14 mouse cellular contexts compared by ENCODE assay signal in genomic region chr13:90643575-90644215, GRCm38 (mm10).
DNase-seq lines count a peak whose midpoint lies in the region; ATAC-seq and TF ChIP-seq lines count a peak whose summit lies in the region.
"Had no signal": no experiment of that assay in that cellular context is flagged by ENCODE, and none has a peak within 500 bp of the region (broad histone marks: within the 10 kb centered on the region; RNA-seq: fewer than 3 reads in every experiment).

No protein-coding gene starts in this region.

- WGBS in liver, postnatal 0 days (ENCODE audit: insufficient replicate concordance) = 78% methylated on average over 4 of the region's 4 CpGs
- 76% methylated on average over 4 of the region's 4 CpGs for WGBS in liver, embryonic 11.5 days
- 8% methylated on average over 4 of the region's 4 CpGs for WGBS in forebrain, postnatal 0 days
- WGBS in midbrain, embryonic 16.5 days = 22% methylated on average over 4 of the region's 4 CpGs

- H3K9me3 ChIP-seq in liver, postnatal 0 days (ENCODE audit: low read length) = no peaks in the 10 kb centered on the region
- no peaks in the 10 kb centered on the region for H3K9me3 ChIP-seq in liver, embryonic 11.5 days (ENCODE audit: control insufficient read depth, low read length)
- H3K9me3 ChIP-seq in forebrain, postnatal 0 days (ENCODE audit: low read length) = no peaks in the 10 kb centered on the region
- no peaks in the 10 kb centered on the region for H3K9me3 ChIP-seq in midbrain, embryonic 16.5 days (replicated peaks; ENCODE audit: control insufficient read depth, low read length, poor library complexity, severe bottlenecking)
- H3K9me3 ChIP-seq: heart, embryonic 15.5 days; intestine, embryonic 15.5 days had no signal

- no peaks in the 10 kb centered on the region for H3K27me3 ChIP-seq in liver, postnatal 0 days (ENCODE audit: insufficient read depth, low read length)
- H3K27me3 ChIP-seq in liver, embryonic 11.5 days (replicated peaks; ENCODE audit: control insufficient read depth, insufficient read depth, low read length) = no peaks in the 10 kb centered on the region
- no peaks in the 10 kb centered on the region for H3K27me3 ChIP-seq in forebrain, postnatal 0 days (ENCODE audit: insufficient read depth, low read length)
- H3K27me3 ChIP-seq in midbrain, embryonic 16.5 days (ENCODE audit: control insufficient read depth, insufficient read depth, low read depth, low read length) = no peaks in the 10 kb centered on the region
- H3K27me3 ChIP-seq: heart, embryonic 15.5 days; intestine, embryonic 15.5 days had no signal

- no peak overlapping the region for H3K27ac ChIP-seq in liver, postnatal 0 days (ENCODE audit: low read depth)
- no peak overlapping the region for H3K27ac ChIP-seq in liver, embryonic 11.5 days (ENCODE audit: low read depth, low read length)
- H3K27ac ChIP-seq in forebrain, postnatal 0 days (ENCODE audit: low read depth, low read length) = peak overlapping the region; percentile 11; the same call in 1 of the 2 replicates
- peak overlapping the region; percentile 48 for H3K27ac ChIP-seq in midbrain, embryonic 16.5 days (ENCODE audit: low read length)
- H3K27ac ChIP-seq: heart, embryonic 15.5 days; intestine, embryonic 15.5 days had no signal

- intact Hi-C loops in heart, postnatal 25 days (cut with DNase I) = no loop called here

- H3K9ac ChIP-seq in liver, postnatal 0 days (replicated peaks) = no peak overlapping the region
- no peak overlapping the region for H3K9ac ChIP-seq in liver, embryonic 11.5 days (ENCODE audit: low read depth, low read length)
- no peak overlapping the region for H3K9ac ChIP-seq in forebrain, postnatal 0 days
- no peak overlapping the region for H3K9ac ChIP-seq in midbrain, embryonic 16.5 days (ENCODE audit: low read depth, low read length)
- H3K9ac ChIP-seq: heart, embryonic 15.5 days; intestine, embryonic 15.5 days had no signal

- H3K4me2 ChIP-seq in liver, postnatal 0 days (ENCODE audit: low read depth, low read length) = no peak overlapping the region
- H3K4me2 ChIP-seq in liver, embryonic 11.5 days = no peak overlapping the region
- H3K4me2 ChIP-seq in forebrain, postnatal 0 days (ENCODE audit: low read depth) = no peak overlapping the region
- no peak overlapping the region for H3K4me2 ChIP-seq in midbrain, embryonic 16.5 days (ENCODE audit: low read length)
- H3K4me2 ChIP-seq: heart, embryonic 15.5 days; intestine, embryonic 15.5 days had no signal

- H3K4me1 ChIP-seq in liver, postnatal 0 days (ENCODE audit: insufficient read depth) = no peaks in the 10 kb centered on the region
- no peaks in the 10 kb centered on the region for H3K4me1 ChIP-seq in liver, embryonic 11.5 days (replicated peaks; ENCODE audit: control insufficient read depth, insufficient read depth, low read length)
- 0 out of 2 replicates have a peak, but pooled peaks cover 5% of the 10 kb centered on the region for H3K4me1 ChIP-seq in forebrain, postnatal 0 days (ENCODE audit: insufficient read depth)
- peaks cover 16% of the 10 kb centered on the region for H3K4me1 ChIP-seq in midbrain, embryonic 16.5 days (ENCODE audit: control insufficient read depth, insufficient read depth, low read length)
- H3K4me1 ChIP-seq: heart, embryonic 15.5 days; intestine, embryonic 15.5 days had no signal

- TF ChIP-seq POLR2A in brain, embryonic 14.5 days (IDR thresholded peaks at IDR 0.05; ENCODE audit: borderline replicate concordance, extremely low read depth, insufficient read depth, insufficient read length, poor library complexity, severe bottlenecking) = no peak

- peak; percentile 48; the same call in 1 of the 2 replicates for ATAC-seq in liver, postnatal 0 days
- no peak for ATAC-seq in liver, embryonic 11.5 days (replicated peaks; ENCODE audit: low FRiP score)
- ATAC-seq in forebrain, postnatal 0 days = peak; percentile 72
- ATAC-seq in midbrain, embryonic 16.5 days = peak; percentile 65
- ATAC-seq: intestine, embryonic 15.5 days had no signal

- H3K36me3 ChIP-seq in liver, postnatal 0 days (replicated peaks; ENCODE audit: insufficient read depth, low read length) = no peaks in the 10 kb centered on the region
- H3K36me3 ChIP-seq in liver, embryonic 11.5 days (ENCODE audit: control insufficient read depth, insufficient read depth, low read length) = no peaks in the 10 kb centered on the region
- no peaks in the 10 kb centered on the region for H3K36me3 ChIP-seq in forebrain, postnatal 0 days (ENCODE audit: insufficient read depth)
- H3K36me3 ChIP-seq in midbrain, embryonic 16.5 days (ENCODE audit: control insufficient read depth, insufficient read depth, low read length) = no peaks in the 10 kb centered on the region
- H3K36me3 ChIP-seq: heart, embryonic 15.5 days; intestine, embryonic 15.5 days had no signal

- TF ChIP-seq CTCF in liver, postnatal 0 days (IDR thresholded peaks at IDR 0.05; ENCODE audit: low read depth) = no peak
- no peak for TF ChIP-seq CTCF in brain, embryonic 14.5 days (IDR thresholded peaks at IDR 0.05; ENCODE audit: borderline replicate concordance, extremely low read depth, insufficient read depth, insufficient read length)
- no peak for TF ChIP-seq CTCF in forebrain, postnatal 0 days (IDR thresholded peaks at IDR 0.05; ENCODE audit: low read depth)

- no peak for TF ChIP-seq EP300 in liver, postnatal 0 days (IDR thresholded peaks at IDR 0.05; ENCODE audit: low read depth)

- no peak overlapping the region for H3K4me3 ChIP-seq in liver, postnatal 0 days (ENCODE audit: low read depth, low read length)
- no peak overlapping the region for H3K4me3 ChIP-seq in liver, embryonic 11.5 days (ENCODE audit: low read depth, low read length)
- H3K4me3 ChIP-seq in forebrain, postnatal 0 days (ENCODE audit: low read depth, low read length) = no peak overlapping the region
- no peak overlapping the region for H3K4me3 ChIP-seq in midbrain, embryonic 16.5 days (ENCODE audit: low read depth, low read length)
- H3K4me3 ChIP-seq: heart, embryonic 15.5 days; intestine, embryonic 15.5 days had no signal

- no peak for DNase-seq in liver, postnatal 0 days
- no peak for DNase-seq in liver, embryonic 11.5 days (ENCODE audit: low spot score)
- peak; percentile 96 for DNase-seq in brain, embryonic 14.5 days (ENCODE audit: low read depth)
- DNase-seq in forebrain, postnatal 0 days = peak; percentile 68
- no peak for DNase-seq in gastrocnemius, postnatal 10 days
- no peak for DNase-seq in heart, postnatal 25 days (ENCODE audit: low spot score)
- DNase-seq: adrenal gland, postnatal 25 days; cerebellum, adult 11-12 months; gastrocnemius, postnatal 36 days; left cerebral cortex, postnatal 4 days; thymus, adult 18-20 months had no signal

Comparison
In these comparisons a context has a peak if more than half of its experiments do, and no peak if none do; other contexts are left out.
1. DNase-seq: peak in brain, embryonic 14.5 days (single experiment) and forebrain, postnatal 0 days (single experiment); none in liver, postnatal 0 days (single experiment), liver, embryonic 11.5 days (single experiment), gastrocnemius, postnatal 10 days (single experiment) and heart, postnatal 25 days (single experiment).
2. H3K27ac ChIP-seq: peak in forebrain, postnatal 0 days (single experiment) and midbrain, embryonic 16.5 days (single experiment); none in liver, postnatal 0 days (single experiment) and liver, embryonic 11.5 days (single experiment).